Mouse (Mus musculus) urinary bladder, adult 2 months (tissue): ENCODE results near the gene Acly. TPM values are rescaled to one million over a fixed set of nuclear protein-coding genes. Genes with fewer than 3 reads are reported as not detected.
"Not testable (repeated sequence)": the region's sequence is repeated elsewhere in the genome, so short reads cannot be mapped to it uniquely, and the experiment has no call there.

ENCODE experiments used
- DNase-seq: peaks from one replicate; pipeline ENCODE4 v3.0.0; 2022; ENCODE audit warnings: low spot score
- polyA plus RNA-seq: library from polyadenylated mRNA; depleted of rRNA; stranded (reverse); fragments of >200 nt; gene quantifications from 2 replicates; pipeline ENCODE4 v1.2.3, GENCODE M21; 2012

The Acly gene
- polyA plus RNA-seq, 1 experiment, result 93.7 TPM

DNA sequence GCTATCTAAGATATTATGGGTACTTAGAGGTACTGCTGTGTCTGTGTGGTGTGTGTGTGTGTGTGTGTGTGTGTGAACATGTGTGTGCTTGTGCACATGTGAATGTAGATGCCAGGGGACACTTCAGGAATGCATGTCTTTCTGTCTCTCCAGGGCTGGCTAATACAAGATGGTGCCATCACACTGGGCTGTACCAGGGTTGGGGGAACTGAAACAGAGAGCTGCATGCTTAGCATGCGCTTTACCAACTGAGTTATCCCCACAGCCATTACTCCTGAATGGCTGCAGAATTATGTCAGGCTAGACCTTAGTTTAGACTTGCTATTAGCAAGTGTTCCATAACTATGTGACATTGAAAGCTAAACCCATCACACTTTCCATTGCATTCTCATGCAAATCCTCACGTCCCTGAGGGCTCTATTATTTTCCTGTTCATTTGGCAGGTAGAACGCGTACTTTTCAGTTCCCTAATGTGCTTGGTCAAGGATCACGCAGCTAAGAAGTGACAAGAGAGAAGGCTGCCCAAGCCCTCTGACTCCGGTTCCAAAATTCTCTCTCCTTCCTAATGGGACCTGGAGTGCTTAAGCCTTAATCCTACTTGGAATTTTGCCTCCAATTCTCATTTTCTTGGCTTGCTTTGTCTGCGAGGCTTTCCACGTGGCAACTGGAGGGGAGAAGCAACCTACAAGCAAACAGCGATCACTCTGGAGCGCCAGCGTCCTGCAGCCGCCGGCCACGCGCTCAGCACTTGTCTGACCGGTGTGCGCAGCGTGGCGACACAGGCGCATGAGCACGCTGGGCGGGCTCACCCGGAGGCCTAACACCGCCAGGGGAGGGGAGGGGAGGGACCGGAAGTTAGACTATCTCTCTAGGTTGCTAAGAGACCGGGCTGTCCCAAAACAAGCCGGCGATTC lies 17.3 kb upstream of the Acly start, which contains the start of gene Ttc25:
Ttc25 (plus strand) TSS at position 776 of the 914 bp plus-strand sequence.
- peak; percentile 71 for DNase-seq

DNA sequence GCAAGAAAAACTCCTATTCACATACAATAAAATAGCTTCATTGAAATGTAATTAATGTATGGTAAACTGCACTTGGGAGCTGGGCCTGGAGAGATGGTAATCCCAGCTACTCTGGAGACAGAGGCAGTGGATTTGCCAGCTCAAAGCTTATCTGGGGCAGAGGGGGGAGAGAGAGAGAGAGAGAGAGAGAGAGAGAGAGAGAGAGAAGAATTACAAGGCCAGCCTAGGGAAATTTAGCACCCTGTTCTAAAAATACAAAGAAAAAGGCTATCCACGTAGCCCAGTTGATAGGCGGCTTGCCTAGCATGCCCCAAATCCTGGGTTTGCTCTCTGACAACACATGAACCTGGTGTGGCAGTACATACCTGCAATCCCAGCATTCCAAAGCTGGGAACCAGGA lies 13.8 kb upstream of the Acly start:
- no peak for DNase-seq

DNA sequence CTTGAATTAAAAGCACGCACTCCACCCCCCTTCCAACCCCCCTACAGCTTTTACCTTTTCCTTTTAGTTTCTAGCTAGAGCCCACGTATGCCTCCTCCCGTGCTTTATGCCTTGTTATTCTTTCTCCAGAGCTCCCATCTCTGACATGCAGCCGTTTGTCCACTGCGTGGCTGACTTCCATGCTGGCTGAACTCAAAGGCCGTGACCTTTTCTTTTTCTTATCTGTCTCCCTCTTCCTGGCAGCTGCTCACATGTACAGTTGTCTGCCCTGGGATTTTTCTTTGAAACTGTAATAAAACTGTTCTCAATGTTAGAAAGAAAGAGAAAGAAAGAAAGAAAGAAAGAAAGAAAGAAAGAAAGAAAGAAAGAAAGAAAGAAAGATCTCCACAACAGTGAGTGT lies 13.2 kb upstream of the Acly start:
- no peak for DNase-seq

DNA sequence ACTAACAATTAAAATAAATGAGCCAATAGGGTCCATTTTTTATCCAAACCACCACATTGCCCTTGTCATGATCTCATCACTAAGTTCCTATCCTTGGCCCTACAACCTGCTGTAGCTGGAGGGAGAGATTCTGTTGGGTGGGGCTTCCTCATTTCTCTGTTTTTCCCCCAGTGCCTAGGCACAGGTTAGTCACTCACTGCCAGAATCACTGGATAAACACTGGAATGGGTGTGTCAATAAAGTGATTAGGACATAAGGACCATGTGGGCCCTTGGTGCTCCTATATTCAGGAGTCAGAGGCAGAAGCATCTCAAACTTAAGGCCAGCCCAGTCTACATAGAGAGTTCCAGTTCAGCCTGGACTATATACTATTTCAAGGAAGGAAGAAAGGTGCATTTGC lies 8.7 kb upstream of the Acly start:
- no peak for DNase-seq

DNA sequence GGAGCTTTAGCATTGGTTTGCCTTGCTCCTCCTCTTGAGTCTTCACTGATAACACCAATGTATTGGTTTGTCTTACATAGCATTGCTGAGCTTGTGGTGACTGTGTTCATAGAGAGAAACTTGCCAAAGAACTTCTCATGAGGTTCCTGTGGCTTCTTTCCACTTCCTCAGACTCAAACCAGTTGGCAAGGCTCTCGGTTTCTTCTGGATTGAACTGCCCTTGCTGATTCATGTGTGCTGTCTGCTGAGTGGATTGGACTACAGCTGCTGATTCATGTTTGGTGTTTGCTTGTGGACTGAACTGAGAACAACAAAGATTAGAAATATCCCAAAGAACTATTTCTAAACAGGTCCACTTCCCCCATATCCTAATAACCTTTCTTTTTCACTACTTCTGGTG lies 8.2 kb upstream of the Acly start:
- no peak for DNase-seq

DNA sequence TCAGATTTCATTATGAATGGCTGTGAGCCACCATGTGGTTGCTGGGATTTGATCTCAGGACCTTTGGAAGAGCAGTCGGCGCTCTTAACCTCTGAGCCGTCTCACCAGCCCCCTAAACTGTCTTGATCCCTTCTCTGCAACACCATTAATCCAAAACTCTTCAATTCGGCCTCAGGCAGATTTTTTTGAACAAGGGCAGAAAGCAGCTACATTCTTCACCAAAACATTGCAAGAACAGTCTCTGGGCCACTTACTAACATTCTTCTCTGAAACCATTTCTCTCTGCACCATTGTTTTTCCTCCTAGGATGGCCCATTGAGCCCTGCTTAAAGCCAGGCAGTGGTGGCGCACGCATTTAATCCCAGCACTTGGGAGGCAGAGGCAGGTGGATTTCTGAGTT lies 7.0 kb upstream of the Acly start:
- not testable (repeated sequence) for DNase-seq

DNA sequence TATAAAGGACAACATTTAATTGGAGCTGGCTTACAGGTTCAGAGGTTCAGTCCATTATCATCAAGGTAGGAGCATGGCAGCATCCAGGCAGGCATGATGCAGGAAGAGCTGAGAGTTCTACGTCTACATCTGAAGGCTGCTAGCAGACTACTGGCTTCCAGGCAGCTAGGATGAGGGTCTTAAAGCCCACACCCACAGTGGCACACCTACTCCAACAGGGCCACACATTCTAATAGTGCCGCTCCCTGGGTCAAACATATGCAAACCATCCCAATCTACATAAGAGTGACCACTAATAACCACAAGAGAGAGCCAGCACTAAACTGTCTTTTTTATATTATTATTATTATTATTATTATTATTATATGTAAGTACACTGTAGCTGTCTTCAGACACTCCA lies 6.6 kb upstream of the Acly start:
- DNase-seq, result not testable (repeated sequence)

DNA sequence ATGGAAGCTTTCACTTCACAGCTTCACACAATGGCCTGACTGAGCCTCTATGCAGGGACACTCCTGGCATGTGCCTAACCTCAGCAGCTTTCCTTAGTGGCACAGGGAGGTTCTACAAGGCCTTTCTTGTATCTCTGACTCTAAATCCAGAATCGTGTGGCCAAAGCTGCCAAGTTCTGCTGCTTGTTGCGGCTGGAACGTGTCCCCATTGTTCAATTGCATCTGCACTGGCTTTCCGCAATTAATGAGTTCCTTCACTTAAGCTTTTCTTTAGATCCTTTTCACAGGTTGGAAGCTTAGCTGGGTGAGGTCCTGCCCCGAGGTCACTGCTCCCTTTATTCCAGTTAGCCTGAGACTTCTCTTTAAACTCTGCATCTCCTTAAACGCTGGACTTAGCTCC lies 6.1 kb upstream of the Acly start:
- DNase-seq, result no peak

DNA sequence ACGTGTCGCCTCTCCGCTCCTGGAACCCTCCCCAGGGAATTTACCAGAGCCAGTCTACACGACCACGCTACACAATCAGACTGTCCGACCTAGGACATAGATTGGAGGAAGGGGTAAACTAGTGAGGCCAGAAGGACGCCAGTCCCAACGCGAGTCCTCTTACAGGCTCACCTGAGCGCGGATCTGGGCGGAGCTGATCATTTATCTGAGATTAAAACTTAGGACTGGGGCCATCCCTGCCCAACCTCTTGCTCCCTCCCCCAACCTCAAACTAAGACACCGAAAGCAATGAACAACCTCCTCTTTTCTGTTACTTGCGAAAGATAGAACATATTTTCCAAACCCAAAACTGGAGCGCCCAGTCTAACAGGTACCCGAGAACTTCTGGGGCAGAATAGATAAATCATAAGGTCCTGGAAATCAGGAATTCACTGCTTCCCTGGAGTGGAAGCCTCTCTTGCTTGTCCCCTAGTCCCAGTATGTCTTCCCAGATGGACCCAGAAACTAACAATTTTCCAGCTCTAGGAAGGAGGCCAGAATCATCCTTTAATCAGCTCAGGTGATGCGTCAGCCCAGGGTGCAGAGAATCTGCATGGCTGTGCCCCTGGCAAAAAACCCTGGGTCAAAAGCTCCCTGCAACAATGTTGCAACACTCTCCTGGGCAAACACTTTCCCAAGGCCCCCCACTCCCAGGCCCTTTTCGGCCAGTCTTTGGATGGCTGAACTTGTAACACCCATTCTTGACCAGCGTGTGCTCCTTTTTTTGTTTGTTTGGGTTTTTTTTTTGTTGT lies 770 bp upstream of the Acly start:
- no peak for DNase-seq

DNA sequence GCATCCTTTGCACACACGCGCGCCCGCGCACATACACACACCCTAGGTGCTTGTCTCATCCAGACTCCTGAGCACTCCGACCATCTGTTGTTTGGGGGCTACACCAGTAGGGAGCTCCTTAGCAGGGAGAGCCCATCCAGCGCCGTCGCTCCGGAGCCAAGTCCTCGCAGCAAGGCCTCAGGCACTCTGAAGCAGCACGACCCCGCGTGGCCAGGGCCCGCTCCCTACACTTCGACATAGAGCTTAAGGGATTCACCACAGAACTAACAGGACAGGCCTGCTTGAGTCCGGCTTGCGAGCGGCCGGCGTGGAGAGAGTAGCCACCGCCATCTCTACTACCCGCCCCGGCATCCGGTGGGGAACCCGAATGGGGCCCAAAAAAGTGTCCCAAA lies 738 bp downstream of the Acly start:
- DNase-seq, result peak; percentile 48

DNA sequence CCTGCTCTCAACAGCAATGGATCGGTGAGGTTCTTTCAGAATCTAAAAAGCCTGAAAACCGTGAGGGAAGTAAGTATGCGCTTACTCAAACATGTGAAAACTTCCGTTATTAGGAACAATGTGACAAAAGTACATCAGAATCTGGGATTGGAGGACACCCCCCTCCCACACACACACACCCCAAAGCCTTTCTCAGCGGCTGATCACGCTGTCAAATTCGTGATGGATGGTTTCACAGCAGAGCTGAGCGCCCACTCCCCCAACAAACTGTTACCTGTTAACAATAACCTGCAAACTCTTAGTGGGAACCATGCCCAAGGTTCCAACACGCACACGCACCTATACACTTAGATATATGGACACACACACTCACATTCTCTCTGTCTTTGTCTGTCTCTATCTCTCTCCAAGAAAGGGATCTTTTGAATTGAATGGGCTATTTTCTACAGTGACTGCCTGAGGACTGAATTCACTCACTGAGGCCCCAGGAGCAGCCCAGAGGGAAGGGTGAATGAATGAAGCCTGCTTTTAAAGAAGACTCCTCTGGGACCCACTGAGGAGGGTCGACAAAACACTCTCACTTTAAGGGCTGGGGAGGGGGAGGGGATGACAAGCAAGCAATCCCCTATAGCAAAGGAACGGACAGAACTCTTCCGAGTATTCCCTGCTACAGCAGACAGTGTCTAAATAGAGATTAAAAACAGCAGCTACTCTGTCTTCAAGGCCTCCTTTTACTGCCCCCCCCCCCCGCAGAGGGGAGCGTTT lies 1.6 kb downstream of the Acly start:
- no peak for DNase-seq

DNA sequence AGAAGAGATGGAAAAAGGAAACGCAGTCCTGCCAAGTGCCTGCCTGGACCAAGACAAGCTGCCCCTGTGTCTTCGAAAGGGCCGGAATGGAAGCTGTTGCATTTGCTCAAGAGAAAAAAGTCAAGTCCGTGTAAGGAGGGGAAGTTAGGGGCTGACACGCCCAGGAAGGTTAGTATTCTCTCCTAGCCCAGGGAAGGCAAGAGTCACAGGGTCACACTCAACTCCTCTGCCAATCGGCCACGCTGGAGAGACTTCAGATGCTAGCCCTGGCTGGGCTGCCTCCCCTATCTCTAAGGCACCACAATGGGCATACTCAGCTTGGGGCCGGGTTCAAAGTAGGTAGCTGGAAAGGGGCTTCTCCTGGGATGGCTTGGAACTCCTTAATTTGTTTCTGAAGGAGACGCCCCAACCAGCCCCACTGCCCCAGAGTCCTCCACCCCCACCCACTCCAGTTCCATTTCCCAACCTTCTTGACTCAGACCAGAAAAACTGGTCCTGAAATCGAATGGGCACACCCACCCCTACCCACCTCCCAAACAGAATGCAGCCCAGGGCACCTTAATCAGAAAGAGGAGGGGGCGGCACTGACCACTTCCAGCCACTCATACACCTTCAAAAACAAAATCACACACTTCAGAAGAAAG lies 2.7 kb downstream of the Acly start:
- DNase-seq, result no peak

DNA sequence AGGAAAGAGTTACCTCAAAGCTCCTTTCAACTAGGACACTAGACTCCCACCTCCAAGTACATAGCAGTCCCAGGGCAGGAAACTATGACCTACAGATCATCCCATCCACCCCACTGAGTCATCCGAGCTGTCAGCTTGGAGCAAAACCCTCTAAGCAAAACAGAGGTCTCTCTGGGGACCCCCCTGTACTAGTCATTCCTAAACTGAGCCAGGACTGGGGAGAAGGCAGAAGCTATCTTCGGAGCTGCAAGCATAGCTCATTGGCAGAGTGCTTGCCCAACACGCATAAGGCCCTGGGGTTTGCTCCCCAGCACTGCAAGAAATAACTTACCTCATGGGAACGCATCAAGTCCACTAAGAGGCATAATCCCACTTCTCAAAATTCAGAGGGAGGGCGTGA lies 3.4 kb downstream of the Acly start:
- no peak for DNase-seq

DNA sequence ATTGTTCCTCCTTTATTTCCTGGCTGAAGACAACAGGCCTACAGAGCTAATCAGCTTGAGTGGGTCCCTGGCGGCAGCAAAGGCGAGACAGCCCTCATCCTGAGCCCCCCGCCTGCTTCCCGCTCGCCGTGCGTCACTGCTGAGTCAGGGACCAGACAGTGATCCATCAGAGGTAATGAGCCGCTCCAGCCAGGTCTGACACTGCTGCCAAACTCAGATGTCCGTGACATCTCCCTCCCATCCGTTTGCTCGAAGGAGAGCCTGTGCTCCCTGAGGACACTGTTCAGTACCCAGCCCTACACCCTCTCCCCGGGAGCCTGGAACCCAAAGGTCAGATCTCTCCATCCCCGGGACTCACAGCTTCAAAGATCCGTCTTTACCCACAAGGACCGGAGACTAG lies 7.0 kb downstream of the Acly start:
- no peak for DNase-seq

DNA sequence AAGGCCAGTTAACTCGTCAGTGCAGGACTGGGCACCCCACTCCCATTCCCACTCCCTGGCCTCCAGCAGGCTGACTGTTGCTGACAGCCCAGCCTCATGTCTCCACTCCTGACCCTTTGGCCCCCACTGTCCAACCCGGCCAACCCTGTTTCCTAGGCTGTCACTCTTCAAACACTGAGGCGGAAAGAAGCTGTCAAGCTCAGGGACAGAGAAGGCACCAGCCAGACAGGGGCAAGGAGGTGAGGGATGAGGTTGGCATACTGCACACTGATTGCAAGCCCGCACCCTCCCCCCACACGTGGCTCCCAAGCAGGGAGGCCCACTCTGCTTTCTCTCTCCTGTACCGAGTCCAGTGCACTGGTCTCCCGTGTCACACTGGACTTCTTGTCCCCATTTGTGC lies 8.6 kb downstream of the Acly start:
- DNase-seq, result no peak

DNA sequence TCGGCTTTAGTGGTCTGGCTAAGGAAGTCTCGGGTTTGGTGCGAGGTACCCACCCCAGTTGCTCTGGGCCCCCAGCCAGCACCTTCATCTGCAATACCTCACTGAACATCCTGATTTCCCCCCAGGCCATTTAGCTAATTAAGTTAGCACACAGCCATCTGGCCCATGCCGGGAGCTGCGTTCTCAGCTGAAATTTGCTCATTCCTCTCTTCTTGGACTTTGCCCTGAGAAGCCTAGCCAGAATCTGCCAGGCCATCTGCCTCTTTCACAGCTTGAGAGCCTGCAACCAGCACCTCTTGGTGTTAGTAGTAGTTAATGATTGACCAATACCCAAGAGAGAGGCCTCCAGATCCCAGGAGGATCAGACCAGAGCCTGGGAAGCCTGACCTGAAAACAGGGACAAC lies 9.6 kb downstream of the Acly start:
- no peak for DNase-seq

DNA sequence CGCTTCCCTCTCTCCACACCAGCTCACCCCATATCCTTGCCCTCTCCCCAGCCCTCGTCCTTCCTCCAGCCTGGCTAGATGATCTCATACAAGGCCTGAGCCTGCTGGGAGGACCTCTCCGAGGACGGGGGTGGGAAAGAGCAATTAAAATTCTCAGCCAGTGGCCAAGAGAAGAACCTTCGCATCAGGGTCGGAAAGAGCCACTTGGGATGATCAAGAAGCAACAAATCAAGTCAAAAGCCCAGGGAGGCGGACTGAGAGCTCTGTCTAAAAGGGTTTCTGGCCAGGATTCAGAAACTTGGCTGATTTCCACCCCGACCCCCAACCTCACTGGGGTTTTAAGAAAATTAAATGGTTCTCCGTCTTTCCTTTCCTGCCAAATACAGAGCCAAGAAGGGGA lies 11.5 kb downstream of the Acly start:
- no peak for DNase-seq

DNA sequence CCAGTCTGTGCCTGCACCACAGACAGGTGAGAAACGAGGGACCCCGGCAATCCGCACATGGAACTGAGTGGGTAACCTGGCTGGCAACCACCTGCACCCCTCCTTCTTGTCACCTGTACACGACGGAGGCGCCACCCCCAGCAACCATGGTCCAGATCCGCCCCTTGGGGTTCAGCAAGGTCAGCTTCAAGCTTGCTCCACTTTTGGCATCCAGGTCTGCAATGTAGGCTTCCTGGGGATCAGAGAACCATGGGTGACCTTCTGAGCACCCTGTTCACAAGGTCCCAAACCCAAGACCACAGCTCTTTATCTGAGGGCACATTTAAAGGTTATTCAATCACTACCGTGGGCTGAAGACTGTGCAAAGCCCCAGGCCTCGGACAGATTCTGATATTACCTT lies 12.0 kb downstream of the Acly start:
- DNase-seq, result no peak

DNA sequence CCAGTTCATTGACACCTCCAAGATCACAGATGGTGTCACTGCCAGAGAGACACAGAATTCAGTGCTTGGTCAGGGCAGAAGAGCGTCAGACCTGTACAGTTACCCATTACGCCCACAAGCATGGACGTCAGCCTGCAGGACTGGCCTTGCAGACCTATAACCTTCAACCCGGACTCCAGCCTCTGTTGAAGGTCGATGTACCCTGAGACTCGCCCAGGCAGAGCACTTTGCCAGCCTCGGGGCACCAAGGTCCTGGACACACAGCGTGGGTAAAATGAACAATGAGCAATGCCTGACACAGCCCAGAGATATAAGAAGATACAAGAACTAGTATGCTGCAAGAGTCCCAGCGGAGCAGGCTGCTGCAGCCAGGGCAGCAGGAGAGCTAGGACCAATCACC lies 12.7 kb downstream of the Acly start:
- DNase-seq, result no peak

DNA sequence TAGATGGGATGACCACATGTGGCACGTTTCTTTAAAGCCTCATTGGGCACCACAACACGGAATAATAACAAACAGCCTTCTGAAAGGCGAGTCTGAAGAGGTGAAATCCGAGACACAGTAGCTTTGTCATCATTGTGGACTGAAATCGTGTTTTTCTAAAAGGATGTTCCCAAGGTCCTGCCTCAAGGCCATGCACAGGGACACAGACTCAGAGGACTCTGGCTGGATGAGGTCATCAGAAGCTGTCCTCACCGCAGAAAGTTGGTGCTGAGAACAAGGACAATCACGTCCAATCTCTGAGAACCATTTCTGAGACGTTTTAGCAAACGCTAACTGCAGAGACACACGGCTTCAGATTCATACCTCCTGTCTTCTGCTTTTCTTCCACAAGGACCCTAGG lies 14.1 kb downstream of the Acly start:
- DNase-seq, result no peak

DNA sequence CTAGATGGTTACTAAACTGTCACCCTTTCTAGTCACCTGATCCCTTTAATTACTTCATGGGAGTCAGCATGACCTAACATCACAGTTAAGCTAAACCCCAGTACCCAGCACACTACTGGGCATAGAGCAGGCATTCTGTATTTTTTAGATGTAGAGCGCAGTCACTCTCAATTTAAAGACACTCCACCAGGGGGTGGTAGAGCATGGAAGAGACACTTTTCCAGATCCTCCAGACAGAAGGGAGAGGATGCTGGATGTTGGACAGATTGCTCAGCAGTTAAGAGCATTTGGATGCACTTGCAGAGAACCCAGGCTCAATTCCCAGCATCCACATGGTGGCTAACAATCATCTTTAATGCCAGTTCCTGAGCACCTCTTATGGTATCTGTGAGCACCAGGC lies 15.4 kb downstream of the Acly start:
- no peak for DNase-seq

DNA sequence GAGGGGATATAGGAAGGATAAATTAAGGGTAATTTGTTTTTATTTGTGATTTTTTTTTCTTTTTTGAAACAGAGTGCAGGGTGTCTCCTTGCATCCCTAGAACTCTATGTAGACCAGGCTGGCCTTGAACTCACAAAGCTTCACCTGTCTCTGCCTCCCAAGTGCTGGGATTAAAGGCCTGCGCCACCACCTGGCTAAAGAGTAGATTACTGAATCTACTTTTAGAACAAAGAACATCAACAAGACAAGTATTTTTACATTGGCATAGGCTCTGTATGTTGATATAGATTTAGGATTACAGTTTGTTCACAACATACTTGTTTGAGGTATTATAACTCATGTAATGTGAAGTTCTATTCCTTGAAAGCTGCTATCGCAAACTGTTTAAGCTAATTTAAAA lies 17.2 kb downstream of the Acly start:
- no peak for DNase-seq
